Mouse (Mus musculus): ENCODE results near the gene Etv3. TPM values are rescaled to one million over a fixed set of nuclear protein-coding genes. Genes with fewer than 3 reads are reported as not detected.

Gene Etv3
- polyA plus RNA-seq (2012) = 18.7 and 23.8 TPM in 2 replicates

GRCm38 (mm10) chr3:87525043-87525836 lies at the start of gene Etv3:
Etv3 (plus strand) TSS chr3:87525407.

Other genes starting within 250 kb of the Etv3 start
- gene Cd5l, start 167.5 kb upstream of the Etv3 start, polyA plus RNA-seq (2012) = 0.35 and 0.55 TPM in 2 replicates
- gene Fcrl1, start 149.0 kb upstream of the Etv3 start, polyA plus RNA-seq (2012) = 0.09 and 0.24 TPM in 2 replicates
- not detected in 2 replicates for gene Fcrl5, start 89.6 kb upstream of the Etv3 start, polyA plus RNA-seq (2012)
- 4.5 and 4.6 TPM in 2 replicates for gene Arhgef11, start 92.2 kb downstream of the Etv3 start, polyA plus RNA-seq (2012)
- gene Lrrc71, start 223.2 kb downstream of the Etv3 start, polyA plus RNA-seq (2012) = 0.12 and 0.28 TPM in 2 replicates

All from megakaryocyte-erythroid progenitor cell, adult 5 weeks (primary cell).